Mouse (Mus musculus): ENCODE data around the gene Atxn7l3.
"Not testable (repeated sequence)": the region's sequence is repeated elsewhere in the genome, so short reads cannot be mapped to it uniquely, and the experiment has no call there.

The Atxn7l3 gene

DNA sequence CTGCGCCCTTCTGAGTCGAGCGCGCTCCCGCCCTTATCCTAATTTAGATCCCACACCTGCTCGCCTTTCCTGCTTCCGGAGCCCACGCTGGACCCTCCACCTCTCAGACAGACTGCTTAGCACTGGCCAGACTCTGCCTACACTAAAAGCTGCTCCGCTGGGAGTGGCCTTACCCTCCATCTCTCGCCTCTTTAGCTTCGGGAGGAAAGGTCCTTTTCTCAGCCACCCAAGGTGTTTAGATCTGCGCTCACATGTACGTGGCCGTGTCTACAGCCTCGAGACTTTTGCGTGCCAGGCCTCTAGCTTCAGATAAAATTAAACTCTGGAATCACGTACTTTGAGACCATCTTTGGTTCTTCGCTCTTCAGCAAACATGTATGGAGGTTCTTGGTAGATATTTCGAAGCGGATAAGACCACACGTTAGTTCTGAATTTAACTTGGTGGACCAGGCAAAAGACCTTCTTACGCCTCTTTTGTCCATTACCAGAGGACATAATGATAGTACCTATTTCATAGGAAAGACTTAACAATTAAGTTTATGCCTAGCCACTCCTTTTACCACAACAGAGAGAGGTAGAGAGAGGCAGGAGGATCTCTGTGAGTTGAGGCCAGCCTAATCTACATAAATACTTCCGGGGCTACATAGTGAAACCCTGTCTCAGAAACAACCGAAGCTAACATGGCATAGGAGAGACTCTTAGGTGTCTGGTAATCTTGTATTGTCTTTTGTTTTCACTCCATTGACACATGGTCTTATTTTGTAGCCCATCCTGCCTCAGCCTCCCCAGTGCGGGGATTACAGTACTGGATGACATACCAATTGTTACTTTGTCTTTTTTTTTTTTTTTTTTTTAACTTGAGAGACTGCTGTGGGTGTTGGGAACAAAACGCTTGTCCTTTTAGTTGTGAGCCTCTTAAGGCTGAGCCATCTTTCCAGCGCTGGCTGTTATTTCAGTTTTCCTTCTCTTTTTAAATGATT, 1.4 kb upstream of the Atxn7l3 start:
- in situ Hi-C loops (cut with MboI, MseI) = loop anchor here (10.0 kb wide), 1 partner anchor 137 kb away; the partner anchor contains the start of gene Grn

DNA sequence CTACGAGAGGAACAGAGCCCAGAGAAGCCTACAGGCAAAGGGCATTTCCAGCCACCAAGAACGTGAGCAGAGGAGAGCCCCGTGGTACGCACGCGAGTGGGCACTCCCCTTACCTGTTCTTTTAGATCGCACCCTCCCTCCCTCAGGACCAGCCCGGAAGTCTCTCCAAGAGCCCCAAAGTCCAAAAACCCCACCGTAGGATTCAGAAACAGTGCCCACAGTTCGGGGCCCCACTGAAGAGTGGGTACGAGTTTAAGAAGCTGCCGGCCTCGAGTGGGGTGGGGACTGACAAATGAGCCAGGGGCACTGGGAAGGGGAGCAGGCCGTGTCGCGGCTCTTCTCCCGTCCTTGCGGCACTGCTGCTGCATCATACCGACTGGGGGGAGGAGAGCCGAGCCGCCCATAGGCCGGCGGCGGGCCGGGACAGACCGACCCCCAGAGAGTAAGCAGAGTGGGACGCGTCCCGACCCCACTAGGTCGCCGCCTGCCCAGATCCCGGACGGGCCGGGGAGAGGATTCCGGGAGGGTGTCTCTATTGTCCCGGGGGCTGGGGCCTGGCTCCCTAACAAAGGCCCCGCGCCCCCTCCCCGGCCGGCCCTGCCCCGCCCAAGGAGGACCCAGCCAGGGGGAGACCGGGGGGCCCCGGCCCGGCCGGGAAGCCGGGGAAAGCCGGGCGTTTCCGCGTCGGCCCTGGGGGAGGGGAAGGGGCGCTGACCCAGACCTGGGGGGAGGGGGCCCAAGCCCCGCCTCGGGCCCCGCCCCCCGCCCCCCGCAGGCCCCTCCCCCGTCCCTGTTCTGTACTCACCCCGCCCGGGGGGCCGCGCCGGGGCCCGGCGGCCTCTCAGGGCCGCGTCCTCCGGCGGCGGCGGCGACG, 596 bp downstream of the Atxn7l3 start:
- in situ Hi-C loops (cut with MboI, MseI) = loop anchor here (10.0 kb wide), 1 partner anchor 139 kb away; the partner anchor contains the start of gene Grn

DNA sequence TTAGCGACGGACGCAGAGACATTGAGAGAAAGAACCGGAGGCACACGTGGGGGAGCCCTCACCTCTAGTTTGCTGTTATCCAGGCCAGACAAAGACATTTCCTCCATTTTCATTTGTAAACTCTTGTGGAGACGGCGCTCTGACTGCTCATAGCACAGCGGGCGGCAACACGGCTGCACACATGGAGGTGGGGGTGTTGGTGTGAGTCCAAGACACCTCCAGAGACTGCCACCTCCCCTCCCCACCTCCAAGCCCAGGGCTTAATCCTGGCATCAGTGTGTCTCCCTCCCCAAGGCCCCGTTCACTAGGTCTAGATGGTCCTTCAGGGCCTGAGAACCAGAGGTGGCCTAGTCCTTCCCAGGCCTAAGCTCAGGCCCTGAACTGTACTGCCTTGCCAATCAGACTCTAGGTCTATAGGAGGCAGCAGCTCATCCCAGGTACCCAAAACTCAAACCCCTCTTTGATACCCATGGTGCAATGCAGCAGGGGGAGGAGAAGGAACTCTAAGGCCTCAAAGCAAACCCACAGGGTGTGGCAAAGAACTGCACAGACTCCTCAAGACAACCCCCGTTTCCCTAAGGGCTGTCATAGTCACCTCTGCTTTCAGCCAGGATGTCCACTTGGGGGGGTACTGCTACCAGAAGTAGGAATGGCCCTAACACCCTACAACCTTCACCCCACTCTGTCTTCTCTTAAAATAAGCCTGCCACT, 1.4 kb downstream of the Atxn7l3 start:
- in situ Hi-C loops (cut with MboI, MseI) = loop anchor here (10.0 kb wide), 1 partner anchor 140 kb away; the partner anchor contains the start of gene Grn

DNA sequence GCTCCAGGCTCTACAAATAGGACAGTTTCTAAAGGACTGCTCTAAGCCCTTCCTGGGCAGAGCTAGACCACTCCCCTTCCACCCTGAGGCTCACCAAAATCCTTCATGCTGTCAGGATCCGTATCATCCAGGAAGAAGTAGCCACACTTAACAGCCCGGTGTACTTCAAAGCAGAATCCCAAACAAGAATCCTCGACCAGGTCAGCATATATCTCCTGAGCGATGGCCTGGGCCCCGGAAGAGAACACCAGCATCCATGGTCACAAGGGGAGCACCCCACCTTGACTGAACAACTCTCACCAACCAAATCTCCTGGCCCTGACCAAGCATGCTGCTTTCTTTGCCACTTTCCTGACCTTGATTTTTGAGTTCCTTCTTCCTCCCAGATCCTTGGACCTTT, 2.0 kb downstream of the Atxn7l3 start:
- in situ Hi-C loops (cut with MboI, MseI) = loop anchor here (10.0 kb wide), 1 partner anchor 140 kb away; the partner anchor contains the start of gene Grn

DNA sequence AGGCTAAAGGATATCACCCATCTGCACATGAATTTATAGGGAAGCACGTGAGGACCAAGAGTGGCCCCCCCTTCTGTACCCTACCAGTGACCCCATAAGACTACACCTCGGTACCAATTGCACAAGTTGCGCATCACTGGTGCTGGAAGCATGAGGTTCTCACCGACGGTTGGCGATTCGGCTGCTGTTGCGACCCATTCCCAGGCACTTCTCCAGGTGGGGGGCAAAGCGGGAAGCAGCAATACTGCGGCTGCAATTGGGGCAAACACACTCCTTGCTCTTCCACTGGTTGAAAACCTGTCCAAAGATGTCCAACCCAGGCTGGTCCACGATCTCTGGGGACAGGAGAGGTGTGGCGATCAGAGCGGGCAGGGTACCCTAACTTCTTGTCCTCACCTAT, 2.5 kb downstream of the Atxn7l3 start:
- in situ Hi-C loops (cut with MboI, MseI) = loop anchor here (10.0 kb wide), 1 partner anchor 141 kb away; the partner anchor contains the start of gene Grn

DNA sequence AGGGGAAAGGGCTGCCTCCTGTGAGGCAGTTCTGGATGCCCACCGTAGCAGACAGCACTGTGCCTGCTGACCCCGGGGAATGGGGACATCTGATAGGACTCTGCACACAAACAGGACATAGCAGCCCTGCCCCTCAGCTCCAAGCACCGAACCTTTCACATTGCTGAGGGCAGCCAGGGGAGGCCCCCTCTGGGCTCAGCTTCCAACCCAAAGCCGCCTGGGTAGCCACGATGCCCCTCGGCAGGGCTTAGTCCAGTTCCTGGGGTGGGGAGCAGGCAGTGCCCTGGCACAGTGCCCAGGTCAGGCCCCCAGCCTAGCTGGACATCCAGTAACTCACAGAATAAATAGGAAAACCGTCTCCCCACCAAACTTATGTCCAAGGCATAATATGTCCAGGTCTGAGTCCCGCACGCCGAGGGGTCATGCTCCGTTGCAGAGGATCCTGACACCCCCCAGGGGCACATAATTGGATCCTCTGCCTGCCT, 5.3 kb downstream of the Atxn7l3 start:
- in situ Hi-C loops (cut with MboI, MseI) = loop anchor here (10.0 kb wide), 1 partner anchor 144 kb away; the partner anchor contains the start of gene Grn

DNA sequence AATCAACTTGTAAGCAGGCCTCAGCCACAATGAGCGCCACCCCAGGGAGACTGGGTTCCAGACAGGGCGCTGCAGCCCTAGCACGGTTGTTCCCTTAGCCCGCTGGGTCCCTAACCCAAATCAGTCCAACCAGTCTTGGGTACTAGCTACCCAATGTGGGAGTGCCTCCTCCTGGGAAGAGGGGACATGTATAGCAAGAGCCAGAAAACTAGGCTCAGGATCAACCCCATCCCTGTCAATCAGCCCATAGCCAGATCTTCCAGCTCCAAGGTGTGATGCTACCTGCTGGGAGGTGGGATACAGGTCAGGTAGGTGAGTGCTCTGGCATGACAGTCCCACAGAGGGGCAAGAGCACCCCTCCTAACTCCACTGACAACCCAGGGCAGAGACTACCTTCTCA, 6.3 kb downstream of the Atxn7l3 start:
- in situ Hi-C loops (cut with MboI, MseI) = loop anchor here (10.0 kb wide), 1 partner anchor 145 kb away; the partner anchor contains the start of gene Grn

DNA sequence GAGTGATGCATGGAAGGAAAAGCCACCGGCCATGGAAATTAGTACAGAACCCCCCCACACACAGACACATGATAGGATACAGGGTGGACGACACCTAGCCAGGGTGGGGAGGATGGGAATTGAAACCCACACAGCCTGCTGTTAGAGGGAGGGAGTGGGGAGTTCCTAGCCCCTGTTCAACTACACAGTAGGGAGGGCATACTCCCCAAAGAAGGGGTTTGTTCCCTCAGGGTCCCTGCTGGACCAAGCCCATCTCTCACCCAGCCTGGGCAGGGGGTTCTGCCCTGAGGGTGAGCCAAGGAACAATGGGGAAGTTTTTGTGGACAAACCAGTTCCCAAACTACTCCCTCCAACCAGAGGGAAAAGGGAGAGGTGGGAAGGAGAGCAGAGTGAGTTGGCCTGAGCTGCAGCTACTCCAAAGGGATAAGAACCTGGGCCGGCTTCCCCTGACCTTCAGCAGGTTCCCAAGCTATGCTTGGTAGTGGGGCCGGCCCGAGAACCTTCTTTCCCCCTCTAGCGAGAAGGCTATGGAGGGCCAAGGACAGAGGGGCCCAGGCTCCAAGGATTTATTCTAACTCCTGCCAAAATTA, 6.8 kb downstream of the Atxn7l3 start:
- in situ Hi-C loops (cut with MboI, MseI) = loop anchor here (10.0 kb wide), 1 partner anchor 145 kb away; the partner anchor contains the start of gene Grn

DNA sequence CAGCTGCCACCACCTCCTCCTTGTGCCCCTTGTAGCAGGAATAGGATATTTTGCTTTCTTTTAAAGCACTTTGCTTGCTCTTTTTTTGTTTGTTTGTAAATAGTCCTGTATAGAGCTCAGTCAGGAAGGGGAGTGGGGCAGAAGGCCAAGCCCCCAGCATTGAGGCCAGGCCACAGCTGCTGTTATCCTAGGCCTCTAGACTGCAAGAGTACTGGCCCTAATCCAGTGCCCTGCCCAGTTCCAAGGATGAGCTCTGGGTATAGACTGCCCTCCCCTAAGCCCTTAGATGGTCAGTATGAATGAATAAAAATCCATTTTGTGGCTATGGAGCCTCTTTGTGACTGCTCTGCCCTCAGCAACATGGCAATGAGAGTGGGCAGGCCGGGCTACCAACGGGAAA, 7.5 kb downstream of the Atxn7l3 start:
- in situ Hi-C loops (cut with MboI, MseI) = no loop called here

DNA sequence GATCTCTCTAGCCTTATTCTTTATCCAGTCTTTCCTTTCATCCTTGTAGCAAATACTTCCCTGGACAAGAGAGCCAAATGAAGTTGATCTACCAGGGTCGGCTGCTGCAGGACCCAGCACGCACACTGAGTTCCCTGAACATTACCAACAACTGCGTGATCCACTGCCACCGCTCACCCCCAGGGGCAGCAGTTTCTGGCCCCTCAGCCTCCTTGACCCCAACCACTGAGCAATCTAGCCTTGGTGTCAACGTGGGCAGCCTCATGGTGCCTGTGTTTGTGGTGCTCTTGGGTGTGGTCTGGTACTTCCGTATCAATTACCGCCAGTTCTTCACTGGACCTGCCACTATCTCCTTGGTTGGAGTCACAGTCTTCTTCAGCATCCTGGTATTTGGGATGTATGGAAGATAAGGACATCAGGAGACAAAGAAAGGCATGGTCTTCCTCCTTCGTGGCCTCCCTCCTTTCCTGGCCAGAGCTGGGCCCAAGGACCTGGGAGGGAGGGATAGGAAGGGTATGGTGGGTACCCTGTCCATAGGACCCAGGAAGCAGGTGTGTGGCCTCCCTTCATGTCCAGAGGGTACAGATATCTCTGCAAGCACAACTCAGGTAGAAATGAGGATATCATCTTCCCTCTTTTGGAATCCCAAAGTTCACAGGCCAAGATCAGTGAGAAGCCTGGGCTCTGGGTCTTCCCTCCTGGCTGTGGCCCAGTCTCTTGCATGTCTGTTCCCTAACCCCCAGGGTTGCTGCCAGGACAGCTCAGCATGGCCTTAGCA, 8.2 kb downstream of the Atxn7l3 start:
- in situ Hi-C loops (cut with MboI, MseI) = no loop called here

DNA sequence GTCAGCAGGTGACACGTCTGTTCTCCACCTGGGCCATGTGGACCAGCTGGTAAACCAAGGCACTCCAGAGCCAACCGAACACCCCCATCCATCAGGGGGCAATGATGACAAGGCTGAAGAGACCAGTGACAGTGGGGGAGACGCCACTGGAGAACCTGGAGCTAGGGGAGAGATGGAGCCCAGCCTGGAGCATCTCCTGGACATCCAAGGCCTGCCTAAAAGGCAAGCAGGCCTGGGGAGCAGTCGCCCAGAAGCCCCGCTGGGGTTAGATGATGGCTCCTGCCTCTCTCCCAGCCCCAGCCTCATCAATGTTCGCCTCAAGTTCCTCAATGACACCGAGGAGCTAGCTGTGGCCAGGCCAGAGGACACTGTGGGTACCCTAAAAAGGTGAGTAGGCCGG, 8.9 kb downstream of the Atxn7l3 start:
- in situ Hi-C loops (cut with MboI, MseI) = no loop called here

DNA sequence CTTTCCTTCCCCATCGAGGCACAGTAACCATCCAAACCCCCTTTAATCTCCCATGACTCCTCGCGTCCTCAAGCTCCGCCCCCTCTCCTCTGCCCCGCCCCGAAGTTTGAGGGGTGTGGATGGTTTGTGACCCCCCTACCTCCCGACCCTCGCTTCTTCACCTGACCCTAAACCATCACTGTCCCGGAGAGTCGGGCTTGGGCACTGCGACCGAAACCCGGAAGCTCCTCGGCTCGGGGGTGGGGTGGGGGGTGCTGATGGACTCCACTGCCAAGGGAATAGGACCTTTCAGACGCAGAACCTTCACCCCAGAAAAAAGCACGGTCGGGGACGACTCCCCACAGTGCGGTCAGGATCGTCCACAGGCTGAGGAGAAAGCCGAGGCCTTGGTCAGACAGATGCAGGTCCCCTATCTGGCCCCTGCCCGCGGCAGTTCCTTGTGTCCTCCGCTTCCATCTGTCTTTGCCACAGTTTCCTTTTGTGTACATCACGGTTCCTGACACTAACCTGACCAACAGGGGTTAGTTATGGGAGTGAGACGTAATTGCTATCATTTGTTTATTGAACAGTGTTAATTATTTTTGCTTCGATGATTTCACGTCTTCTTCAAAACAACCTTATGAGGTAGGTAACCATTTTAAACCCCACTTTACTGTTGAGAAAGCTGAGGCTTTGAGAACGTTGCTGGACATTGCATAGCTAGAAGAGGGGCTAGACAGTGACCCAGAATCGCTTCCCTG, 11.2 kb downstream of the Atxn7l3 start:
- in situ Hi-C loops (cut with MboI, MseI) = no loop called here

DNA sequence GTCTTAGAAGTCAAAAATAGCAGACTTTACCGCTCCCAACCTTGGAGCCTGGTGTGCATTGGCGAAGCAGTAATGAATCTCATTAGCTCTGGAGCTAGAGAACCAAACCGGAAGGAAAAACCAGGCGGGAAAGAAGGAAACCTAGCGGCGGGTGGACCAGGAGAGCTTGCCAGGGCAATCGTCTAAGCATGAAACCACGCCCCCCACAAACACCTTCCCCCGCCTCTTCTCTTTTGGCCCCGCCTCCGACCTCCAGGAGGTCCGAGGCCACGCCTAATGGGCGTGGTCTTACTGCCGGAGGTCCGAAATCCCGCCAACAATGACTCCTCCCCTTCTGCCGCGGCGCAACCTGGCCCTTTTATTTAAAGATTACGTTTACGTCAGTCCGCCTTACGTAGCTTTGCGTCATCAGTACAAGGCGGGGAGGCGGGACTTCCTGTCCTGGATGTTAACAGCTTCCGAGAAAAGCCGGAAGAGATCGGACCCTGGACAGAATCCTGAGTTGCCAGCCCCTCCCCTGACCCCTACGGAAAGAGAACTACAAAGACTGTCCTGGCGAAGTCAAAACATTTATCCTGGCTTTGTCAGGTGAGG, 11.8 kb downstream of the Atxn7l3 start, which contains the start of gene Tmub2:
Gene Tmub2, plus strand, starts transcription at position 431 of the 594 bp plus-strand sequence.
- in situ Hi-C loops (cut with MboI, MseI) = no loop called here

DNA sequence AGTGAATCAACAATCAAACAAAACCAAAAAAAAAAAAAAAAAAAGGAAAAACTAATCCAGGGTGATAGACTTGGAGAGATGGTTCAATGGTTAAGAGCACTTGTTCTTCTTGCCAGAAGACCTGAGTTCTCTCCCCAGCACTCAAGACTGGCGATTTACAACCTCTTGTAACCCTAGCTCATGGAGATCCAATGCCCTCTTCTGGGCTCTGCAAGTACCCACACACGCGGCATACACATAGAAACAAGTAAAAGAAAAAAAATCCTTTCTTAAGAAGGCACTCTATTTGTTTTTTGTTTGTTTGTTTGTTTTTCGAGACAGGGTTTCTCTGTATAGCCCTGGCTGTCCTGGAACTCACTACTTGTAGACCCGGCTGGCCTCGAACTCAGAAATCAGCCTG, 12.5 kb downstream of the Atxn7l3 start:
- in situ Hi-C loops (cut with MboI, MseI) = no loop called here

DNA sequence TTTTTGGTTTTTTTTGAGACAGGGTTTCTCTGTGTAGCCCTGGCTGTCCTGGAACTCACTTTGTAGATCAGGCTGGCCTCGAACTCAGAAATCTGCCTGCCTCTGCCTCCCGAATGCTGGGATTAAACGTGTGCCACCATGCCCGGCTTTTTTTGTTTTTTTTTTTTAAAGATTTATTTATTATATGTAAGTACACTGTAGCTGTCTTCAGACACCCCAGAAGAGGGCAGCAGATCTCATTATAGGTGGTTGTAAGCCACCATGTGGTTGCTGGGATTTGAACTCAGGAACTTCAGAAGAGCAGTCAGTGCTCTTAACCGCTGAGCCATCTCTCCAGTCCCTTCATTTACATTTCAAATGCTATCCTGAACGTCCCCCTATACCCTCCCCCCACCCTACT, 16.2 kb downstream of the Atxn7l3 start:
- in situ Hi-C loops (cut with MboI, MseI) = not testable (repeated sequence)

DNA sequence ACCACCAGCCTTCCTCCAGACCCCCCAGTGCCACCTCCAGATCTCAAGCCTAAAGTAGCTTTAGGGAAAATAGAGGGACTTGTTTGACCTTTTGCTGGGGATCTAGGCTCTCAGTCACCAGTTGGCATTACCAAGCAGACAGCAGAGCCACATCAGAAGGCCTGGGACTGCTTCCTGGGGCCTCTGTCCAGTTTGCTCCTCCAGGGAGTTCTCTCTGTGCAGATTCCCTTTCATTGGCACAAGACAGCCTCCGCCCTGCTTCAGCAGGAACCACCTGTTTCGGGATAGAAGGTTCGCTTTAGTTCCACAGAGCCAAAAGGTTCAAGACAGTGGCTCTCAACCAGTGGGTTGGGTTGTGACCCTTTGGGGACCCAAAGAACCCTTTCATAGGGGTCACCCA, 16.8 kb downstream of the Atxn7l3 start:
- in situ Hi-C loops (cut with MboI, MseI) = no loop called here

DNA sequence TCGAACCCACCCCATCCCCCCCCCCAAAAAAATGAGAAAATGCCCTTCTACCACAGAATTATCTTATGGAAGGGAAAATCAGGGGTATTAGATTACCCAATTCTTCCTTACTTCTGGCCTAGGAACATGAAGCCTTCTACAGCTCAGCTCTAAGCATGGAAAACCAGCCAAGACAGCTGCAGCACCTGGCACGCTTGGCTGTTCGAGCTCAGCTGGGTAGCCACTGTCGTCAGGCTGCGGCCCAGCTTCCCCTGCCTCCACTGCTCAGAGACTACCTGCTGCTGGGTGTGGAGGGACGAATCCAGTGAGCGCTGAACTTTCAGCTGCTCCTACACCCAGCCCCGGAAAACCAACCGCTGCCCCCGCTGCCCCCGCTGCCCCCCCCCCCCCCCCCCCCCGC, 18.7 kb downstream of the Atxn7l3 start:
- in situ Hi-C loops (cut with MboI, MseI) = no loop called here

DNA sequence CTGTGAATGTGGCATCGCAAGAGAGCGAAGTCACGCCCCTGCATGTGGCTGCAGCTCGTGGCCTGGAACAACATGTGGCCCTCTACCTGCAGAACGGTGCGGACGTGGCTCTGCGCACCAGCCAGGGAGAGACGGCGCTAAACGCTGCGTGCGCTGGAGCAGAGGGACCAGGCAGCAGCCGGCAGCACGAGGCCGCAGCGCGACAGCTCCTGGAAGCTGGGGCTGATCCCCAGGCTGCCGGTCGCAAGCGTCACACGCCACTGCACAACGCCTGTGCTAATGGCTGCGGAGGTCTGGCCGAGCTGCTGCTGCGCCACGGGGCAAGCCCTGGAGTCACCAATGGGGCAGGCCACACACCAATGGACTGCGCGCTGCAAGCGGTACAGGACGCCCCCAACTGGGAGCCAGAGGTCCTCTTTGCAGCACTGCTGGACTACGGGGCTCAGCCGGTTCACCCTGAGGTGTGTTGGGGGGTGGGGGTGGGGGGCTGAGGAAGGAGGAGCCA, 20.0 kb downstream of the Atxn7l3 start:
- in situ Hi-C loops (cut with MboI, MseI) = no loop called here
